Mouse (Mus musculus) layer of hippocampus, postnatal 25 days (tissue): ENCODE measurements around the gene Mrpl4. TPM values are rescaled to one million over a fixed set of nuclear protein-coding genes. Genes with fewer than 3 reads are reported as not detected.
"Not testable (repeated sequence)": the region's sequence is repeated elsewhere in the genome, so short reads cannot be mapped to it uniquely, and the experiment has no call there.

Source experiments
- DNase-seq, 2 experiments: peaks; one replicate each; pipeline ENCODE4 v3.0.0; 2022; ENCODE audit warnings: mixed read lengths in 2 of 2, low spot score in 1 of 2; ENCODE audit errors: extremely low spot score in 1 of 2
- microRNA-seq, 2 experiments: library from miRNA; unstranded; fragments of <30 nt; microRNA quantifications; one replicate each; pipeline ENCODE4 v1.2.0; 2021
- total RNA-seq, 2 experiments: library from RNA; stranded (reverse); gene quantifications; 2 replicates each; pipeline ENCODE4 v1.2.3; 2021

Gene Mrpl4
- total RNA-seq, 2 experiments from 2014 or later: 60.1 to 62.4 TPM

- peak in 1 of 2 experiments; percentile 16 for DNase-seq
Measured at GRCm38 (mm10) chr9:21034481-21035085, 32.0 kb downstream of the Mrpl4 start.

GRCm38 (mm10) chr9:21035586-21035985 is 33.0 kb downstream of the Mrpl4 start:
- no peak for DNase-seq

- no peak for DNase-seq
Measured at GRCm38 (mm10) chr9:21036161-21036560, 33.6 kb downstream of the Mrpl4 start.

GRCm38 (mm10) chr9:21036666-21037065 is 34.1 kb downstream of the Mrpl4 start:
- peak; percentile 22 to 40 for DNase-seq

- DNase-seq: peak; percentile 44 to 51
Measured at GRCm38 (mm10) chr9:21037481-21037891, 34.9 kb downstream of the Mrpl4 start.

GRCm38 (mm10) chr9:21039779-21040178 is 37.2 kb downstream of the Mrpl4 start:
- DNase-seq: no peak

- DNase-seq: peak; percentile 35 to 45
Measured at GRCm38 (mm10) chr9:21041308-21041707, 38.8 kb downstream of the Mrpl4 start.

GRCm38 (mm10) chr9:21043563-21043962 is 41.0 kb downstream of the Mrpl4 start:
- DNase-seq: no peak

- not testable (repeated sequence) for DNase-seq
Measured at GRCm38 (mm10) chr9:21044785-21045184, 42.2 kb downstream of the Mrpl4 start.

GRCm38 (mm10) chr9:21045235-21045634 is 42.7 kb downstream of the Mrpl4 start:
- DNase-seq: no peak

GRCm38 (mm10) chr9:21051578-21051977 is 49.0 kb downstream of the Mrpl4 start:
- no peak for DNase-seq

Small RNA genes lying within 50 kb of the gene (microRNA-seq; reads per million reads assigned to microRNA genes)
- gene Mir1900: 0 to 0.20 reads per million in 2 experiments

Other genes with a start within 250 kb of the Mrpl4 start
- gene Col5a3, start 187.7 kb upstream of the Mrpl4 start, total RNA-seq: 1 to 10 TPM; 1.2 to 2.5 TPM
- gene Rdh8, start 184.2 kb upstream of the Mrpl4 start, total RNA-seq: not detected
- 10 to 100 TPM; 50.7 to 77.1 TPM for gene A230050P20Rik, start 134.1 kb upstream of the Mrpl4 start, total RNA-seq
- 10 to 100 TPM; 10.5 to 11.4 TPM for gene Angptl6, start 123.0 kb upstream of the Mrpl4 start, total RNA-seq
- gene Ppan, start 114.6 kb upstream of the Mrpl4 start, total RNA-seq: 10 to 100 TPM; 23.5 to 25.5 TPM
- 100 to 1,000 TPM; 118 to 122 TPM for gene Eif3g, start 104.1 kb upstream of the Mrpl4 start, total RNA-seq
- 10 to 100 TPM; 34.6 to 36.3 TPM for gene Dnmt1, start 42.9 kb upstream of the Mrpl4 start, total RNA-seq
- gene S1pr2, start 26.0 kb upstream of the Mrpl4 start, total RNA-seq: 1 to 10 TPM; 2.5 to 3.6 TPM
- 1 to 10 TPM; 2.1 to 2.7 TPM for gene Icam1, start 13.2 kb downstream of the Mrpl4 start, total RNA-seq
- gene Icam4, start 26.6 kb downstream of the Mrpl4 start, total RNA-seq: under 1 TPM; 0.84 to 0.87 TPM
- gene Icam5, start 29.3 kb downstream of the Mrpl4 start, total RNA-seq: 100 to 1,000 TPM; 389 to 394 TPM
- gene Zglp1, start 64.4 kb downstream of the Mrpl4 start, total RNA-seq: under 1 TPM in 1 of 2 experiments, not detected in 1; 0.94 TPM
- 1 to 10 TPM; 1.1 to 1.3 TPM for gene Gm49373, start 70.4 kb downstream of the Mrpl4 start, total RNA-seq
- gene Fdx1l, start 70.9 kb downstream of the Mrpl4 start, total RNA-seq: 10 to 100 TPM; 67.2 to 68.2 TPM
- 1 to 10 TPM; 2.4 to 2.7 TPM for gene Gm38431, start 89.3 kb downstream of the Mrpl4 start, total RNA-seq
- 10 to 100 TPM; 28.4 to 34.7 TPM for gene Raver1, start 89.3 kb downstream of the Mrpl4 start, total RNA-seq
- 10 to 100 TPM; 12.7 to 16.4 TPM for gene Tyk2, start 128.5 kb downstream of the Mrpl4 start, total RNA-seq
- gene Cdc37, start 147.2 kb downstream of the Mrpl4 start, total RNA-seq: 100 to 1,000 TPM; 144 to 156 TPM
- 10 to 100 TPM; 74.0 to 85.1 TPM for gene Pde4a, start 163.0 kb downstream of the Mrpl4 start, total RNA-seq
- gene Keap1, start 236.6 kb downstream of the Mrpl4 start, total RNA-seq: 10 to 100 TPM; 56.7 to 60.1 TPM
- gene S1pr5, start 245.7 kb downstream of the Mrpl4 start, total RNA-seq: 10 to 100 TPM; 13.1 to 14.5 TPM